11 mouse cellular contexts compared by ENCODE assay signal in genomic region chr1:92972854-92973253, GRCm38 (mm10). TPM values are rescaled to one million over a fixed set of nuclear protein-coding genes. Genes with fewer than 3 reads are reported as not detected.
DNase-seq lines count a peak whose midpoint lies in the region; ATAC-seq and TF ChIP-seq lines count a peak whose summit lies in the region.
"Had no signal": no experiment of that assay in that cellular context is flagged by ENCODE, and none has a peak within 500 bp of the region (broad histone marks: within the 10 kb centered on the region; RNA-seq: fewer than 3 reads in every experiment).

No protein-coding gene starts in this region.

- no peak overlapping the region for H3K27ac ChIP-seq in embryonic facial prominence, embryonic 14.5 days (replicated peaks; ENCODE audit: low read depth, low read length)
- no peak overlapping the region for H3K27ac ChIP-seq in embryonic facial prominence, embryonic 10.5 days (replicated peaks)
- H3K27ac ChIP-seq in liver, adult 2 months (replicated peaks; ENCODE audit: insufficient read depth, low read depth, low read length), result no peak overlapping the region
- no peak overlapping the region for H3K27ac ChIP-seq in liver, embryonic 12.5 days
- H3K27ac ChIP-seq: embryonic facial prominence, embryonic 13.5 days; limb, embryonic 13.5 days; stomach, embryonic 15.5 days had no signal

- TF ChIP-seq POLR2A in liver, adult 2 months (IDR thresholded peaks at IDR 0.05; ENCODE audit: extremely low read depth, insufficient read depth, low read length), result no peak

- H3K27me3 ChIP-seq in embryonic facial prominence, embryonic 14.5 days (replicated peaks; ENCODE audit: control insufficient read depth, insufficient read depth, low read length), result no peaks in the 10 kb centered on the region
- H3K27me3 ChIP-seq in embryonic facial prominence, embryonic 10.5 days (replicated peaks; ENCODE audit: low read depth, poor library complexity, severe bottlenecking), result peaks cover 10% of the 10 kb centered on the region
- no peaks in the 10 kb centered on the region for H3K27me3 ChIP-seq in liver, adult 2 months (ENCODE audit: control insufficient read depth, insufficient read depth, low read length)
- no peaks in the 10 kb centered on the region for H3K27me3 ChIP-seq in liver, embryonic 12.5 days (replicated peaks)
- H3K27me3 ChIP-seq: limb, embryonic 13.5 days; stomach, embryonic 15.5 days had no signal

- 77% methylated on average over 1 of the region's 1 CpGs for WGBS in embryonic facial prominence, embryonic 14.5 days
- WGBS in embryonic facial prominence, embryonic 10.5 days, result 68% methylated on average over 1 of the region's 1 CpGs
- WGBS in liver, adult 2 months, result 67% methylated on average over 1 of the region's 1 CpGs
- 33% methylated on average over 1 of the region's 1 CpGs for WGBS in liver, embryonic 12.5 days (ENCODE audit: insufficient replicate concordance)

- no peaks in the 10 kb centered on the region for H3K4me1 ChIP-seq in embryonic facial prominence, embryonic 14.5 days (ENCODE audit: control insufficient read depth, insufficient read depth, low read length)
- H3K4me1 ChIP-seq in embryonic facial prominence, embryonic 10.5 days, result peaks cover 11% of the 10 kb centered on the region
- no peaks in the 10 kb centered on the region for H3K4me1 ChIP-seq in liver, adult 2 months (ENCODE audit: control insufficient read depth, insufficient read depth, low read length)
- H3K4me1 ChIP-seq in liver, embryonic 12.5 days, result 0 out of 2 replicates have a peak, but pooled peaks cover 2% of the 10 kb centered on the region
- H3K4me1 ChIP-seq: embryonic facial prominence, embryonic 13.5 days had no signal

- no peaks in the 10 kb centered on the region for H3K9me3 ChIP-seq in embryonic facial prominence, embryonic 14.5 days (ENCODE audit: control insufficient read depth, low read length)
- no peaks in the 10 kb centered on the region for H3K9me3 ChIP-seq in embryonic facial prominence, embryonic 10.5 days
- no peaks in the 10 kb centered on the region for H3K9me3 ChIP-seq in liver, embryonic 12.5 days (replicated peaks)
- H3K9me3 ChIP-seq: embryonic facial prominence, embryonic 13.5 days; limb, embryonic 13.5 days; stomach, embryonic 15.5 days had no signal

- intact Hi-C loops in heart, postnatal 36 days (cut with DNase I), result no loop called here

- no peaks in the 10 kb centered on the region for H3K36me3 ChIP-seq in embryonic facial prominence, embryonic 14.5 days (ENCODE audit: control insufficient read depth, insufficient read depth, low read length)
- H3K36me3 ChIP-seq in embryonic facial prominence, embryonic 10.5 days (replicated peaks), result no peaks in the 10 kb centered on the region
- H3K36me3 ChIP-seq in liver, adult 2 months (ENCODE audit: control insufficient read depth, insufficient read depth, low read length), result no peaks in the 10 kb centered on the region
- H3K36me3 ChIP-seq in liver, embryonic 12.5 days, result no peaks in the 10 kb centered on the region
- H3K36me3 ChIP-seq: embryonic facial prominence, embryonic 13.5 days; limb, embryonic 13.5 days; stomach, embryonic 15.5 days had no signal

- H3K79me2 ChIP-seq in liver, adult 2 months (ENCODE audit: control insufficient read depth, insufficient read depth, low read length), result no peaks in the 10 kb centered on the region

- peak; percentile 57 for DNase-seq in embryonic facial prominence, embryonic 14.5 days (ENCODE audit: low spot score)
- DNase-seq in embryonic facial prominence, embryonic 10.5 days (ENCODE audit: low spot score), result no peak
- DNase-seq in liver, adult 2 months (ENCODE audit: extremely low read depth, low read depth, low spot score), result peak; percentile 21
- peak; percentile 79 for DNase-seq in adrenal gland, postnatal 10 days
- peak; percentile 40 to 59 for DNase-seq in heart, postnatal 36 days
- no peak for DNase-seq in urinary bladder, postnatal 10 days (ENCODE audit: low spot score)

- H3K9ac ChIP-seq in embryonic facial prominence, embryonic 14.5 days (ENCODE audit: low read depth, low read length), result no peak overlapping the region
- H3K9ac ChIP-seq in liver, adult 2 months (ENCODE audit: low read depth, low read length), result no peak overlapping the region
- H3K9ac ChIP-seq in liver, embryonic 12.5 days, result no peak overlapping the region
- H3K9ac ChIP-seq: embryonic facial prominence, embryonic 13.5 days; limb, embryonic 13.5 days; stomach, embryonic 15.5 days had no signal

- ATAC-seq in embryonic facial prominence, embryonic 14.5 days (ENCODE audit: low read depth), result peak; percentile 26; the same call in 1 of the 2 replicates
- ATAC-seq in liver, embryonic 12.5 days, result no peak
- peak; percentile 70 for ATAC-seq in megakaryocyte-erythroid progenitor cell, adult 5-6 weeks (replicated peaks; ENCODE audit: low FRiP score, low TSS enrichment, poor library complexity, severe bottlenecking)

- no peak overlapping the region for H3K4me2 ChIP-seq in embryonic facial prominence, embryonic 14.5 days (ENCODE audit: low read depth, low read length)
- no peak overlapping the region for H3K4me2 ChIP-seq in liver, embryonic 12.5 days
- H3K4me2 ChIP-seq: embryonic facial prominence, embryonic 13.5 days; limb, embryonic 13.5 days; stomach, embryonic 15.5 days had no signal

- no peak for TF ChIP-seq CTCF in liver, adult 2 months (IDR thresholded peaks at IDR 0.05; ENCODE audit: low read depth, low read length)

- no peak overlapping the region for H3K4me3 ChIP-seq in embryonic facial prominence, embryonic 14.5 days (ENCODE audit: low read depth, low read length)
- H3K4me3 ChIP-seq in embryonic facial prominence, embryonic 10.5 days, result no peak overlapping the region
- no peak overlapping the region for H3K4me3 ChIP-seq in liver, adult 2 months (ENCODE audit: insufficient read depth, low read depth, low read length)
- H3K4me3 ChIP-seq in liver, embryonic 12.5 days, result no peak overlapping the region
- H3K4me3 ChIP-seq: embryonic facial prominence, embryonic 13.5 days; limb, embryonic 13.5 days; stomach, embryonic 15.5 days had no signal

RNA-seq across cellular contexts. Expression of gene Gpr35, which starts 22.2 kb away (rescaled TPM):
- polyA plus RNA-seq in embryonic facial prominence, embryonic 14.5 days (2014; fragmentation: Nextera tagmentation; extraction: Ambion mirVana), result 0.52 and 1.5 TPM in 2 replicates
- 0.13 and 0.19 TPM in 2 replicates for polyA plus RNA-seq in embryonic facial prominence, embryonic 10.5 days (2016; fragmentation: Nextera tagmentation; extraction: Ambion mirVana)
- 0.18 and 0.47 TPM in 2 replicates for total RNA-seq in liver, adult 2 months (2014; rRNA removed)
- polyA plus RNA-seq in liver, adult 2 months (2012; rRNA removed), result 0.20 and 0.53 TPM in 2 replicates
- polyA plus RNA-seq in liver, embryonic 12.5 days (2016; fragmentation: Nextera tagmentation; extraction: Ambion mirVana), result 0.36 and 0.51 TPM in 2 replicates
- 1 to 10 TPM in 1 of 2 experiments, under 1 TPM in 1; 0.97 to 1.7 TPM for total RNA-seq in adrenal gland, postnatal 10 days (2021)
- under 1 TPM; 0.36 to 0.41 TPM for total RNA-seq in heart, postnatal 36 days (2021)
- 0.30 TPM in 1 of 2 replicates, not detected in the other for total RNA-seq in megakaryocyte-erythroid progenitor cell, adult 5-6 weeks (2014; fragmentation: Nextera tagmentation)
- 0.94 TPM in 1 of 2 replicates, not detected in the other for total RNA-seq in megakaryocyte-erythroid progenitor cell, adult 5-6 weeks (2017)

RNA-seq across cellular contexts. Expression of gene Aqp12, which starts 33.3 kb away (rescaled TPM):
- not detected in 2 replicates for polyA plus RNA-seq in embryonic facial prominence, embryonic 14.5 days (2014; fragmentation: Nextera tagmentation; extraction: Ambion mirVana)
- not detected in 2 replicates for polyA plus RNA-seq in embryonic facial prominence, embryonic 10.5 days (2016; fragmentation: Nextera tagmentation; extraction: Ambion mirVana)
- total RNA-seq in liver, adult 2 months (2014; rRNA removed), result 0.20 and 0.37 TPM in 2 replicates
- not detected in 2 replicates for polyA plus RNA-seq in liver, adult 2 months (2012; rRNA removed)
- not detected in 2 replicates for polyA plus RNA-seq in liver, embryonic 12.5 days (2016; fragmentation: Nextera tagmentation; extraction: Ambion mirVana)
- under 1 TPM in 1 of 2 experiments, not detected in 1; 0.36 TPM for total RNA-seq in adrenal gland, postnatal 10 days (2021)
- total RNA-seq in heart, postnatal 36 days (2021), result not detected
- not detected in 2 replicates for total RNA-seq in megakaryocyte-erythroid progenitor cell, adult 5-6 weeks (2014; fragmentation: Nextera tagmentation)
- not detected in 2 replicates for total RNA-seq in megakaryocyte-erythroid progenitor cell, adult 5-6 weeks (2017)
- polyA plus RNA-seq: embryonic facial prominence, embryonic 13.5 days; limb, embryonic 13.5 days had no signal

RNA-seq across cellular contexts. Expression of gene Capn10, which starts 38.7 kb away (rescaled TPM):
- 24.4 and 28.2 TPM in 2 replicates for polyA plus RNA-seq in embryonic facial prominence, embryonic 14.5 days (2014; fragmentation: Nextera tagmentation; extraction: Ambion mirVana)
- 37.7 and 42.0 TPM in 2 replicates for polyA plus RNA-seq in embryonic facial prominence, embryonic 10.5 days (2016; fragmentation: Nextera tagmentation; extraction: Ambion mirVana)
- total RNA-seq in liver, adult 2 months (2014; rRNA removed), result 21.9 and 28.0 TPM in 2 replicates
- 33.7 and 40.5 TPM in 2 replicates for polyA plus RNA-seq in liver, adult 2 months (2012; rRNA removed)
- polyA plus RNA-seq in liver, embryonic 12.5 days (2016; fragmentation: Nextera tagmentation; extraction: Ambion mirVana), result 12.5 and 12.6 TPM in 2 replicates
- 10 to 100 TPM; 16.8 to 22.4 TPM for total RNA-seq in adrenal gland, postnatal 10 days (2021)
- total RNA-seq in heart, postnatal 36 days (2021), result 1 to 10 TPM; 8.0 to 8.2 TPM
- total RNA-seq in megakaryocyte-erythroid progenitor cell, adult 5-6 weeks (2014; fragmentation: Nextera tagmentation), result 13.2 and 19.5 TPM in 2 replicates
- total RNA-seq in megakaryocyte-erythroid progenitor cell, adult 5-6 weeks (2017), result 8.5 and 11.4 TPM in 2 replicates

Comparison
In these comparisons a context has a peak if more than half of its experiments do, and no peak if none do; other contexts are left out.
1. DNase-seq: peak in embryonic facial prominence, embryonic 14.5 days (single experiment), liver, adult 2 months (single experiment), adrenal gland, postnatal 10 days (single experiment) and heart, postnatal 36 days (2 of 2); none in embryonic facial prominence, embryonic 10.5 days (single experiment) and urinary bladder, postnatal 10 days (single experiment).